Comparison of ENCODE assay signal across 14 mouse cellular contexts in genomic region chr14:5987136-5987535, GRCm38 (mm10). TPM values are rescaled to one million over a fixed set of nuclear protein-coding genes. Genes with fewer than 3 reads are reported as not detected.
A peak's percentile ranks its signal among the peaks of the same experiment; 100 is the strongest.
DNase-seq lines count a peak whose midpoint lies in the region.
"Not testable (repeated sequence)": the region's sequence is repeated elsewhere in the genome, so short reads cannot be mapped to it uniquely, and the experiment has no call there.
"Had no signal": no experiment of that assay in that cellular context is flagged by ENCODE, and none has a peak within 500 bp of the region (broad histone marks: within the 10 kb centered on the region; RNA-seq: fewer than 3 reads in every experiment).

No protein-coding gene starts in this region.

- intact Hi-C loops in gastrocnemius, postnatal 14 days (cut with DNase I; ENCODE audit: low total_unique reads); heart, postnatal 25 days (cut with DNase I): not testable (repeated sequence)

- DNase-seq in adrenal gland, adult 8-10 months, result peak; percentile 3
- DNase-seq in cerebellum, adult 9-11 months, result peak; percentile 2
- peak; percentile 5 for DNase-seq in gastrocnemius, postnatal 14 days
- peak; percentile 13 for DNase-seq in heart, postnatal 25 days (ENCODE audit: low spot score)
- peak; percentile 3 to 32 for DNase-seq in lung, postnatal 4 days
- DNase-seq in spleen, postnatal 14 days (ENCODE audit: low spot score in 2 of 2), result peak; percentile 0 to 17
- peak; percentile 4 to 18 for DNase-seq in thymus, postnatal 10 days (ENCODE audit: low spot score in 2 of 2)
- peak; percentile 4 for DNase-seq in urinary bladder, postnatal 14 days (ENCODE audit: low spot score)

RNA-seq across cellular contexts. Expression of gene Gm3453, which starts 8.2 kb away (rescaled TPM):
- not detected for total RNA-seq in adrenal gland, adult 8-10 months (2022)
- not detected for total RNA-seq in gastrocnemius, postnatal 14 days (2021)
- total RNA-seq in heart, postnatal 25 days (2021), result not detected
- total RNA-seq: heart, adult 18-20 months; heart, postnatal 14 days; left cerebral cortex, adult 2 months; left cerebral cortex, postnatal 36 days; monocyte, adult 5-6 weeks; neutrophil, adult 5-6 weeks had no signal

RNA-seq across cellular contexts. Expression of gene Gm3248, which starts 25.6 kb away (rescaled TPM):
- under 1 TPM in 2 of 4 experiments, not detected in 2; 0.22 to 0.59 TPM for total RNA-seq in adrenal gland, adult 8-10 months (2022)
- under 1 TPM; 0.21 to 0.60 TPM for total RNA-seq in gastrocnemius, postnatal 14 days (2021)
- total RNA-seq in heart, postnatal 25 days (2021), result under 1 TPM; 0.13 to 0.25 TPM
- total RNA-seq: monocyte, adult 5-6 weeks; neutrophil, adult 5-6 weeks had no signal

Comparison
In these comparisons a context has a peak if more than half of its experiments do, and no peak if none do; other contexts are left out.
1. Peak in every context shown above with its lines: DNase-seq.